Mouse (Mus musculus) liver, adult 2 months (tissue): Measurements from ENCODE around the gene Hormad2. TPM values are rescaled to one million over a fixed set of nuclear protein-coding genes. Genes with fewer than 3 reads are reported as not detected.

Source experiments
- DNase-seq: peaks from one replicate; pipeline ENCODE4 v3.0.0-alpha.2; 2011; ENCODE audit warnings: low read depth, low spot score; ENCODE audit errors: extremely low read depth
- H3K27ac ChIP-seq: fragments of 200-500 bp; replicated peaks from 2 replicates; pipeline ENCODE4 v1.5.1; 2012; ENCODE audit warnings: low read depth, mild to moderate bottlenecking, control low read depth, inconsistent platforms, low read length; ENCODE audit not compliant: insufficient read depth
- H3K27me3 ChIP-seq: fragments of 200-500 bp; 2 replicates; pipeline ENCODE4 v1.6.1; 2012; ENCODE audit warnings: mild to moderate bottlenecking, moderate library complexity, low read length, inconsistent platforms; ENCODE audit not compliant: control insufficient read depth, insufficient read depth
- H3K36me3 ChIP-seq: fragments of 200-500 bp; 2 replicates; pipeline ENCODE4 v1.6.1; 2012; ENCODE audit warnings: low read length, inconsistent platforms; ENCODE audit not compliant: control insufficient read depth, insufficient read depth
- H3K4me1 ChIP-seq: fragments of 200-500 bp; 2 replicates; pipeline ENCODE4 v1.6.1; 2011; ENCODE audit warnings: low read length; ENCODE audit not compliant: control insufficient read depth, insufficient read depth
- H3K4me3 ChIP-seq: fragments of 200-500 bp; 2 replicates; pipeline ENCODE4 v1.5.1; 2011; ENCODE audit warnings: low read depth, mild to moderate bottlenecking, control low read depth, low read length, moderate library complexity; ENCODE audit not compliant: insufficient read depth
- H3K79me2 ChIP-seq: fragments of 200-500 bp; 2 replicates; pipeline ENCODE4 v1.6.1; 2012; ENCODE audit warnings: inconsistent platforms, mild to moderate bottlenecking, low read length, moderate library complexity; ENCODE audit not compliant: control insufficient read depth, insufficient read depth
- H3K9ac ChIP-seq: fragments of 200-500 bp; 2 replicates; pipeline ENCODE4 v1.6.1; 2012; ENCODE audit warnings: low read depth, mild to moderate bottlenecking, control low read depth, inconsistent platforms, low read length
- CTCF ChIP-seq: fragments of 200-500 bp; IDR thresholded peaks from 2 replicates; pipeline ENCODE4 v1.5.1; 2011; ENCODE audit warnings: low read depth, low read length, control low read depth
- POLR2A ChIP-seq: fragments of 200-500 bp; IDR thresholded peaks from 2 replicates; pipeline ENCODE4 v1.6.1; 2011; ENCODE audit warnings: low read length, control low read depth; ENCODE audit not compliant: insufficient read depth; ENCODE audit errors: extremely low read depth
- WGBS: fragments of 180-500 bp; shearing (Covaris S2); methylation state at CpG from one replicate; pipeline ENCODE4 v1.1.7; 2018; 5-methylcytosine and 5-hydroxymethylcytosine counted together
- polyA plus RNA-seq: library from polyadenylated mRNA; depleted of rRNA; stranded (reverse); fragments of >200 nt; gene quantifications from 2 replicates; pipeline ENCODE4 v1.2.3, GENCODE M21; 2012
- total RNA-seq: library from RNA; depleted of rRNA; stranded (reverse); fragments of >200 nt; gene quantifications from 2 replicates; pipeline ENCODE4 v1.2.3, GENCODE M21; 2014

Hormad2 gene
- total and polyA plus RNA-seq, 2 experiments, result 0.12 to 1.0 TPM

- Histone ChIP-seq H3K36me3 (no peaks in the 10 kb centered on the region), H3K9ac (no peak overlapping the region), H3K27ac (no peak overlapping the region), H3K79me2 (no peaks in the 10 kb centered on the region), H3K27me3 (no peaks in the 10 kb centered on the region), H3K4me1 (peaks cover 3% of the 10 kb centered on the region; the same call in 1 of the 2 replicates), H3K4me3 (no peak overlapping the region)
- peak; percentile 88 for DNase-seq
- no peak for TF ChIP-seq CTCF
- no peak for TF ChIP-seq POLR2A
Measured at GRCm38 (mm10) chr11:4394226-4394625, 46.7 kb downstream of the Hormad2 start.

- no peaks in the 10 kb centered on the region for H3K27me3 ChIP-seq
- H3K79me2 ChIP-seq, result no peaks in the 10 kb centered on the region
- no peak overlapping the region for H3K27ac ChIP-seq
- H3K4me3 ChIP-seq, result no peak overlapping the region
- 57% methylated on average over 2 of the region's 2 CpGs for WGBS
- H3K36me3 ChIP-seq, result no peaks in the 10 kb centered on the region
- no peaks in the 10 kb centered on the region for H3K4me1 ChIP-seq
- no peak for DNase-seq
- TF ChIP-seq POLR2A (no peak), CTCF (no peak)
- no peak overlapping the region for H3K9ac ChIP-seq
Measured at GRCm38 (mm10) chr11:4388018-4388417, 52.9 kb downstream of the Hormad2 start.

DNA sequence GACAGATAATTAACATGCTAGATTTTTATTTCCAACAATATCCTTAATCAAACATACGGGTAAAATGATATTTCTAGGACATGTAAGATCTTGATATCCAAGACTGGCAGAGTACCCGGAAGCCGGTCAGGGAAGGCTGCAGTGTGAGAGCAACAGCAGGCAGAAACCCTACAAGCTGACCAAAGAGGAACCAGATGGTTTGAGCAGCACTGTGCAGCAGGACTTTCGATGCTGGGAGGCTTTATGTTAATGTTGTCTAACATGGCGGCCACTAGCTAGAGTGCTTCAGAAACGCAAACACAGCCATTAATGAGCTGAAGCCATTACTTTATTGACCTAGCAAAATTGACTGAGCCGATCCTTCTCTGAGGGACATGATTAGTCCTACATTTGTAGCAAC is 58.6 kb downstream of the Hormad2 start:
- no peaks in the 10 kb centered on the region for H3K4me1 ChIP-seq
- no peaks in the 10 kb centered on the region for H3K79me2 ChIP-seq
- 92% methylated on average over 7 of the region's 7 CpGs for WGBS
- DNase-seq, result no peak
- H3K36me3 ChIP-seq, result no peaks in the 10 kb centered on the region
- TF ChIP-seq CTCF (no peak), POLR2A (no peak)
- H3K9ac ChIP-seq, result no peak overlapping the region
- H3K27ac ChIP-seq, result no peak overlapping the region
- no peak overlapping the region for H3K4me3 ChIP-seq
- H3K27me3 ChIP-seq, result no peaks in the 10 kb centered on the region

DNA sequence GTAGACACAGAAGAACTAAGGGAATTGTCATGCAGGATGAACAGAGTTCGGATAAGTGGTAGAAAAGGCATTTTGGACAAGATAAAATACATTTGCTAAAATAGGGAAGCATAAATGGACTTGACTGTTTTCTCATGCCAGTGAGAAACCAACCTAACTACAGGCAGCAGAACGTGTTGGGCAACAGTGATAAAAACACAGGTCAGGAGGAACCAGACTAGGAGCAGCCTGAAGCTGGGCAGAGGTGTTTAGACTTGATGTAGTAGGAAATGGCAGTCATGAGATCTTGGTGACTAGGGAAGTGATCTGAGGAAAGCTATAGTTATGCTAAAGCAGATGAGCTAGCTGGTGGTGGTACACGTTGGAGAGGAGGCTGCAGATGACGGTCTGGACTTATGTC is 61.0 kb downstream of the Hormad2 start:
- H3K79me2 ChIP-seq, result no peaks in the 10 kb centered on the region
- no peaks in the 10 kb centered on the region for H3K4me1 ChIP-seq
- H3K9ac ChIP-seq, result no peak overlapping the region
- H3K27me3 ChIP-seq, result no peaks in the 10 kb centered on the region
- DNase-seq, result no peak
- H3K4me3 ChIP-seq, result no peak overlapping the region
- H3K36me3 ChIP-seq, result no peaks in the 10 kb centered on the region
- no peak overlapping the region for H3K27ac ChIP-seq
- 80% methylated on average over 4 of the region's 4 CpGs for WGBS
- TF ChIP-seq POLR2A, result no peak
- no peak for TF ChIP-seq CTCF

- Histone ChIP-seq H3K36me3 (no peaks in the 10 kb centered on the region), H3K9ac (no peak overlapping the region), H3K27ac (no peak overlapping the region), H3K79me2 (no peaks in the 10 kb centered on the region), H3K4me1 (no peaks in the 10 kb centered on the region), H3K27me3 (no peaks in the 10 kb centered on the region), H3K4me3 (no peak overlapping the region)
- no peak for DNase-seq
- 83% methylated on average over 4 of the region's 4 CpGs for WGBS
- TF ChIP-seq CTCF, result no peak
- TF ChIP-seq POLR2A, result no peak
Measured at GRCm38 (mm10) chr11:4366389-4366788, 74.5 kb downstream of the Hormad2 start.

- Histone ChIP-seq H3K36me3 (no peaks in the 10 kb centered on the region), H3K27ac (no peak overlapping the region), H3K4me3 (no peak overlapping the region), H3K79me2 (no peaks in the 10 kb centered on the region), H3K9ac (no peak overlapping the region), H3K27me3 (no peaks in the 10 kb centered on the region), H3K4me1 (no peaks in the 10 kb centered on the region)
- 56% methylated on average over 5 of the region's 5 CpGs for WGBS
- DNase-seq, result no peak
- TF ChIP-seq POLR2A, result no peak
- no peak for TF ChIP-seq CTCF
Measured at GRCm38 (mm10) chr11:4355430-4355829, 85.5 kb downstream of the Hormad2 start.
